Mouse (Mus musculus): Measurements from ENCODE around the gene Mllt1. TPM values are rescaled to one million over a fixed set of nuclear protein-coding genes. Genes with fewer than 3 reads are reported as not detected.

The Mllt1 gene
- 64.3 and 66.3 TPM in 2 replicates for polyA plus RNA-seq (2014; fragmentation: Nextera tagmentation; extraction: Ambion mirVana)

- no peaks in the 10 kb centered on the region for H3K36me3 ChIP-seq (ENCODE audit: control insufficient read depth, insufficient read depth, low read length)
- H3K27ac ChIP-seq (replicated peaks; ENCODE audit: low read depth, low read length), result peak within 1 kb of the TSS; percentile 86
- DNase-seq (peak; percentile 100), ATAC-seq (ENCODE audit: low FRiP score, low TSS enrichment) (peak; percentile 98)
- H3K4me3 ChIP-seq (replicated peaks; ENCODE audit: low read depth, low read length), result peak within 1 kb of the TSS; percentile 94
- peak within 1 kb of the TSS; percentile 96 for H3K9ac ChIP-seq (replicated peaks; ENCODE audit: low read length)
- H3K27me3 ChIP-seq (ENCODE audit: control insufficient read depth, insufficient read depth, low read length), result no peaks in the 10 kb centered on the region
- no peaks in the 10 kb centered on the region for H3K9me3 ChIP-seq (ENCODE audit: control insufficient read depth, low read length)
- H3K4me1 ChIP-seq (ENCODE audit: control insufficient read depth, insufficient read depth, low read length), result peaks cover 24% of the 10 kb centered on the region
- peak within 1 kb of the TSS; percentile 92 for H3K4me2 ChIP-seq (ENCODE audit: low read length)
- WGBS, result 2% methylated on average over 69 of the region's 76 CpGs
These were observed at the start of gene Mllt1 for GRCm38 (mm10) chr17:56935363-56936131. TSS of gene Mllt1 (minus strand) at chr17:56935415.

DNA sequence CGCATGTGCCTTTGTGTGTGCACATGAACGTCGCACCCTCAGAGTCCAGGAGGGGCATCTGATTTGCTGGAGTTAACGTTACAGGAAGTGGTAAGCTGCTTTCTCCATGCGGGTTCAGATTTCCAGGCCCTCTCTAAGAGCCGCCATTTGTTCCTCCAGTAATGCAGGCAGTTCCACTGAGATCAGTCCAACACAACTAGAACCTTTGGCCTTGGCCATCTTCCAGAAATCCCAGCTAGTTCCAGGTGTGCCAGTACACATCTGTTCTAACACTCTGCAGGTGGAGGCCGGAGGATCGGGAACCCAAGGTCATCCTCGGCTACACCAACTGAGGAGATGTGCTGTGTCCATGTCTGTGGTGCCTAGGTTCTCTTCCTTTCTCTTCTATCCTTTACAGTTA, 49.7 kb upstream of the Mllt1 start:
- Histone ChIP-seq H3K9ac (replicated peaks; ENCODE audit: low read length) (no peak overlapping the region), H3K4me2 (ENCODE audit: low read length) (no peak overlapping the region), H3K36me3 (ENCODE audit: control insufficient read depth, insufficient read depth, low read length) (no peaks in the 10 kb centered on the region), H3K4me1 (ENCODE audit: control insufficient read depth, insufficient read depth, low read length) (no peaks in the 10 kb centered on the region), H3K27ac (replicated peaks; ENCODE audit: low read depth, low read length) (no peak overlapping the region), H3K4me3 (replicated peaks; ENCODE audit: low read depth, low read length) (no peak overlapping the region), H3K9me3 (ENCODE audit: control insufficient read depth, low read length) (no peaks in the 10 kb centered on the region), H3K27me3 (ENCODE audit: control insufficient read depth, insufficient read depth, low read length) (no peaks in the 10 kb centered on the region)
- DNase-seq (no peak), ATAC-seq (ENCODE audit: low FRiP score, low TSS enrichment) (no peak)
- 81% methylated on average over 9 of the region's 9 CpGs for WGBS

- Histone ChIP-seq H3K4me3 (replicated peaks; ENCODE audit: low read depth, low read length) (no peak within 1 kb of the TSS), H3K27ac (replicated peaks; ENCODE audit: low read depth, low read length) (no peak within 1 kb of the TSS), H3K9ac (replicated peaks; ENCODE audit: low read length) (no peak within 1 kb of the TSS), H3K36me3 (ENCODE audit: control insufficient read depth, insufficient read depth, low read length) (no peaks in the 10 kb centered on the region), H3K9me3 (ENCODE audit: control insufficient read depth, low read length) (no peaks in the 10 kb centered on the region), H3K4me2 (ENCODE audit: low read length) (no peak within 1 kb of the TSS), H3K27me3 (ENCODE audit: control insufficient read depth, insufficient read depth, low read length) (no peaks in the 10 kb centered on the region), H3K4me1 (ENCODE audit: control insufficient read depth, insufficient read depth, low read length) (no peaks in the 10 kb centered on the region)
- ATAC-seq (ENCODE audit: low FRiP score, low TSS enrichment) (no peak), DNase-seq (no peak)
- 77% methylated on average over 5 of the region's 5 CpGs for WGBS
These were observed 46.8 kb upstream of the Mllt1 start, which contains the start of gene Acer1 for GRCm38 (mm10) chr17:56982013-56982412. TSS of gene Acer1 (minus strand) at chr17:56982126.

- Histone ChIP-seq H3K4me1 (ENCODE audit: control insufficient read depth, insufficient read depth, low read length) (no peaks in the 10 kb centered on the region), H3K36me3 (ENCODE audit: control insufficient read depth, insufficient read depth, low read length) (no peaks in the 10 kb centered on the region), H3K9ac (replicated peaks; ENCODE audit: low read length) (no peak overlapping the region), H3K27me3 (ENCODE audit: control insufficient read depth, insufficient read depth, low read length) (no peaks in the 10 kb centered on the region), H3K9me3 (ENCODE audit: control insufficient read depth, low read length) (no peaks in the 10 kb centered on the region), H3K4me2 (ENCODE audit: low read length) (no peak overlapping the region), H3K27ac (replicated peaks; ENCODE audit: low read depth, low read length) (no peak overlapping the region), H3K4me3 (replicated peaks; ENCODE audit: low read depth, low read length) (no peak overlapping the region)
- WGBS, result 82% methylated on average over 7 of the region's 7 CpGs
- DNase-seq (no peak), ATAC-seq (ENCODE audit: low FRiP score, low TSS enrichment) (no peak)
These were observed 45.8 kb upstream of the Mllt1 start for GRCm38 (mm10) chr17:56981049-56981448.

- Histone ChIP-seq H3K9ac (replicated peaks; ENCODE audit: low read length) (no peak overlapping the region), H3K4me3 (replicated peaks; ENCODE audit: low read depth, low read length) (no peak overlapping the region), H3K27me3 (ENCODE audit: control insufficient read depth, insufficient read depth, low read length) (no peaks in the 10 kb centered on the region), H3K9me3 (ENCODE audit: control insufficient read depth, low read length) (no peaks in the 10 kb centered on the region), H3K36me3 (ENCODE audit: control insufficient read depth, insufficient read depth, low read length) (no peaks in the 10 kb centered on the region), H3K4me1 (ENCODE audit: control insufficient read depth, insufficient read depth, low read length) (no peaks in the 10 kb centered on the region), H3K4me2 (ENCODE audit: low read length) (no peak overlapping the region), H3K27ac (replicated peaks; ENCODE audit: low read depth, low read length) (no peak overlapping the region)
- 38% methylated on average over 7 of the region's 8 CpGs for WGBS
- DNase-seq (no peak), ATAC-seq (ENCODE audit: low FRiP score, low TSS enrichment) (no peak)
These were observed 44.3 kb upstream of the Mllt1 start for GRCm38 (mm10) chr17:56979524-56979923.

GRCm38 (mm10) chr17:56976531-56977390, 41.5 kb upstream of the Mllt1 start:
- Histone ChIP-seq H3K4me3 (replicated peaks; ENCODE audit: low read depth, low read length) (no peak overlapping the region), H3K27me3 (ENCODE audit: control insufficient read depth, insufficient read depth, low read length) (no peaks in the 10 kb centered on the region), H3K36me3 (ENCODE audit: control insufficient read depth, insufficient read depth, low read length) (no peaks in the 10 kb centered on the region), H3K27ac (replicated peaks; ENCODE audit: low read depth, low read length) (no peak overlapping the region), H3K9ac (replicated peaks; ENCODE audit: low read length) (no peak overlapping the region), H3K4me2 (ENCODE audit: low read length) (no peak overlapping the region), H3K4me1 (ENCODE audit: control insufficient read depth, insufficient read depth, low read length) (no peaks in the 10 kb centered on the region), H3K9me3 (ENCODE audit: control insufficient read depth, low read length) (no peaks in the 10 kb centered on the region)
- DNase-seq (no peak), ATAC-seq (ENCODE audit: low FRiP score, low TSS enrichment) (no peak)
- 80% methylated on average over 8 of the region's 8 CpGs for WGBS

- 77% methylated on average over 3 of the region's 3 CpGs for WGBS
- no peak for DNase-seq
- H3K27ac ChIP-seq (replicated peaks; ENCODE audit: low read depth, low read length), result no peak overlapping the region
- H3K27me3 ChIP-seq (ENCODE audit: control insufficient read depth, insufficient read depth, low read length), result no peaks in the 10 kb centered on the region
- no peak for ATAC-seq (ENCODE audit: low FRiP score, low TSS enrichment)
- no peak overlapping the region for H3K4me3 ChIP-seq (replicated peaks; ENCODE audit: low read depth, low read length)
- H3K4me2 ChIP-seq (ENCODE audit: low read length), result no peak overlapping the region
- H3K4me1 ChIP-seq (ENCODE audit: control insufficient read depth, insufficient read depth, low read length), result no peaks in the 10 kb centered on the region
- no peaks in the 10 kb centered on the region for H3K9me3 ChIP-seq (ENCODE audit: control insufficient read depth, low read length)
- H3K9ac ChIP-seq (replicated peaks; ENCODE audit: low read length), result no peak overlapping the region
- H3K36me3 ChIP-seq (ENCODE audit: control insufficient read depth, insufficient read depth, low read length), result no peaks in the 10 kb centered on the region
These were observed 40.2 kb upstream of the Mllt1 start for GRCm38 (mm10) chr17:56975391-56975790.

DNA sequence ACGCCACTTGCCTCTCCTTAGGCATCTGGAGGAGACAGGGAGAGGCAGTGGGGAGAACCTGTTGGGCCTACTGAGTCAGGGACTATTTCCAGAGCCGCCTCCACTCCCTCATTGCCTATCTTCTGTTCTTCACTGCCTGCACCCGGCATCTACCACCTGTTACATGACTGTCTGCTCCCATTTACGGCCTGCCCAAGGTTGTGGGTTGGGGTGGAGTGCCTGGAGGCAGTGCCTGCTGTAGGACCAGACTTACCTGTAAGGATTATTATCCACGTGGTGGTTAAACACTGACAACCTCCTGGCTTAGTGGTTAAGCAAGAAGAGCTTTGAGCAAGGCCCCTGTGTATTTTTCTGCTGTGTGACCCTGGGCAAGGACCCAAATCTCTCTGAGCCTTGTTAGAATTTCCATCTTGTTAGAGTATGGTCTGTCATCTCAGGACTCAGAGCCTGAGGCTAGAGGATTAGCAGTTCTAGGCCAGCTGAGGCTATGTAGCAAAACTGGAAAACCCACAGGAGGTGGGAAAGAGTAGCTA, 39.6 kb upstream of the Mllt1 start:
- ATAC-seq (ENCODE audit: low FRiP score, low TSS enrichment), result no peak
- 83% methylated on average over 5 of the region's 5 CpGs for WGBS
- H3K4me1 ChIP-seq (ENCODE audit: control insufficient read depth, insufficient read depth, low read length), result no peaks in the 10 kb centered on the region

More for the DNA sequence above, 39.6 kb upstream of the Mllt1 start:
- no peak overlapping the region for H3K4me3 ChIP-seq (replicated peaks; ENCODE audit: low read depth, low read length)
- DNase-seq, result no peak
- no peaks in the 10 kb centered on the region for H3K36me3 ChIP-seq (ENCODE audit: control insufficient read depth, insufficient read depth, low read length)
- no peak overlapping the region for H3K27ac ChIP-seq (replicated peaks; ENCODE audit: low read depth, low read length)
- H3K4me2 ChIP-seq (ENCODE audit: low read length), result no peak overlapping the region
- H3K27me3 ChIP-seq (ENCODE audit: control insufficient read depth, insufficient read depth, low read length), result no peaks in the 10 kb centered on the region
- H3K9me3 ChIP-seq (ENCODE audit: control insufficient read depth, low read length), result no peaks in the 10 kb centered on the region
- no peak overlapping the region for H3K9ac ChIP-seq (replicated peaks; ENCODE audit: low read length)

Data from midbrain, embryonic 14.5 days (tissue).